Mouse (Mus musculus): ENCODE measurements around the gene Gucy1b2. TPM values are rescaled to one million over a fixed set of nuclear protein-coding genes. Genes with fewer than 3 reads are reported as not detected.

The Gucy1b2 gene
- total and polyA plus RNA-seq, 2 experiments from 2014 or later: 0.04 TPM; not detected in 1

DNA sequence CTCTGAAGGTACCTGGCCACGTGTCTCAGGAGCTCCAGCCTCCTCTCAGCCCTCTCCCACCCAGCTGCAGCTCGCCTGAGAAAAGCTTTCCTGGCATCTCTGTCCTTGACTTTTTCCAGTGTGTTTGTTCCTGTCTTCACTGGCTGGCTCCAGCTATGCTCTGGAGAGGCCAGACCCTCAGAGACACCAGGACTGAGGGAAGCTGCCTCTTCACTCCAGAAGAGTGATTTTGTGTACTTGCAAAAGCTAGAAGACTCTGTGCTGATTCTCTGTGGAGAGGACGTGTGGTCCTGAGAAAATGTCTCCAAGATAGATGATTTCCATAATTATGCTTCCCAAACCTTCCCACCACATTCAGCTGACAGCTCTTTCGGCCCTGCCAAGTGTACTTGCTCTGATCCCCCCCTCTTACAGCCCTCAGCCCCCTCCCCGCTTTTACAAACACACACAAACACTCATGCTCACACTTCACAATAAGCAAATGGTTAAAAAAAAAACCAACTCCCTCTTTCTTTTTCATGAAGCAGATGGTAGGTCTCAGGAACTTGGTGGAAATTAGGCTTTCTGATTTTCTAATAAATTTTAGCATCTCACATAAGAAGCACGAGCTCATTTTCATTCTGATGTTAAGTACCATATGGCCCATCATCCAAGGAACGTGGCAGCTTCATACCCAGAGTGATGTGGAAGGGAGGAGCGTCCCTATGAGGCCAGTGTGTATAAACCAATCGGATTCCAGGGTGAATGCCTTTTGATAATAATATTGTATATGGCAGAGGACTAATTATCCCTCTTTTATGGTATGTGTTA, 1.1 kb downstream of the Gucy1b2 start:
- H3K4me2 ChIP-seq (ENCODE audit: low read depth, low read length): no peak overlapping the region
- 60% methylated on average over 9 of the region's 9 CpGs for WGBS
- H3K9me3 ChIP-seq (replicated peaks; ENCODE audit: control insufficient read depth, low read length): no peaks in the 10 kb centered on the region
- DNase-seq (ENCODE audit: low spot score): no peak
- no peak overlapping the region for H3K27ac ChIP-seq (ENCODE audit: low read depth)
- TF ChIP-seq EP300 (IDR thresholded peaks at IDR 0.05; ENCODE audit: low read depth) (no peak), CTCF (IDR thresholded peaks at IDR 0.05; ENCODE audit: low read depth) (no peak)
- no peak overlapping the region for H3K4me3 ChIP-seq (ENCODE audit: low read depth, low read length)
- H3K9ac ChIP-seq (replicated peaks; ENCODE audit: low read depth, low read length): no peak overlapping the region
- H3K4me1 ChIP-seq (ENCODE audit: control insufficient read depth, insufficient read depth): 0 out of 2 replicates have a peak, but pooled peaks cover 4% of the 10 kb centered on the region
- H3K27me3 ChIP-seq (ENCODE audit: control insufficient read depth, insufficient read depth, low read length): no peaks in the 10 kb centered on the region
- ATAC-seq (ENCODE audit: insufficient read depth, low read depth): no peak
- H3K36me3 ChIP-seq (replicated peaks; ENCODE audit: control insufficient read depth, insufficient read depth, low read length): no peaks in the 10 kb centered on the region

DNA sequence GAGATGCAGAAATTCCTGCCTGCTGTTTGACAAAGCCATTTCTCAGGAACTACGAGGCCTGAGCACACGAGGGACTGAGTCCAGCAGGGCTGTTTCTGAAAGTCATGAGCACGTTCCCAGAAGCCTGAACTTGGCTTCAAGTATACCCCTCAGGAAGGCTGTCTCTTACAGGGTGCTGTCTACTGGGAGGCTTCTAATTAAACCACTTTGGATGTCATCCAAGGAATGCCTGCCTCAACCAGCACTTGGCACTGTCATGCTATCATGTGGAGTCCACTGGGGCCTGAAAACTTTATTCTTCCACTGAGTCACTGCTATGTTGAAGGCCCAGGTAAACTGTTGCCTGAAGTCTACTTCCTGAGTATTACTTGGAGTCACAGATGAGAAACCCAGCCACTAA, 2.0 kb downstream of the Gucy1b2 start:
- DNase-seq (ENCODE audit: low spot score) (no peak), ATAC-seq (ENCODE audit: insufficient read depth, low read depth) (no peak)
- no peak overlapping the region for H3K4me2 ChIP-seq (ENCODE audit: low read depth, low read length)
- WGBS: 26% methylated on average over 3 of the region's 3 CpGs
- H3K9ac ChIP-seq (replicated peaks; ENCODE audit: low read depth, low read length): no peak overlapping the region
- no peaks in the 10 kb centered on the region for H3K27me3 ChIP-seq (ENCODE audit: control insufficient read depth, insufficient read depth, low read length)
- no peaks in the 10 kb centered on the region for H3K9me3 ChIP-seq (replicated peaks; ENCODE audit: control insufficient read depth, low read length)
- TF ChIP-seq CTCF (IDR thresholded peaks at IDR 0.05; ENCODE audit: low read depth) (no peak), EP300 (IDR thresholded peaks at IDR 0.05; ENCODE audit: low read depth) (no peak)
- peak overlapping the region; percentile 15; the same call in 1 of the 2 replicates for H3K27ac ChIP-seq (ENCODE audit: low read depth)
- 0 out of 2 replicates have a peak, but pooled peaks cover 4% of the 10 kb centered on the region for H3K4me1 ChIP-seq (ENCODE audit: control insufficient read depth, insufficient read depth)
- H3K4me3 ChIP-seq (ENCODE audit: low read depth, low read length): no peak overlapping the region
- no peaks in the 10 kb centered on the region for H3K36me3 ChIP-seq (replicated peaks; ENCODE audit: control insufficient read depth, insufficient read depth, low read length)

DNA sequence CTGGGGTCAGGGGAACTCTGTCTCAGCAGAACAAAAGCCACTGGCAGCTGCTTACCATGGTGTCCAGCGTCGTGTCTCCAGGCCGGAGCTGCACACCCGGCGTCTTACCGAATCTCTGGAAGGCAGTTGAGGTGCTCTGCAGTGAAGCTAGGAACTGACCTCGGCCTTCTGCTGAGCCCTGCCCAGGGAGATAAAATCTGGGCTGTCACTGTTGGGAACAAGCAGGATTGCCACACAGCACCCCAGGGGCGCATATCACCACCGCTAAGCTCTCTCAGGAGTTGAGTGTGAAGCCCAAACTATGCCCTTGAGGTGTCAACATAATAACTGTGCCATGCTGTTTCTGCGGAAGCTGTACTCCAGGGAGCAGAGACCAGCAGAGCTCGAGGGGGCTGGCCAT, 2.8 kb downstream of the Gucy1b2 start:
- no peaks in the 10 kb centered on the region for H3K27me3 ChIP-seq (ENCODE audit: control insufficient read depth, insufficient read depth, low read length)
- H3K4me2 ChIP-seq (ENCODE audit: low read depth, low read length): no peak overlapping the region
- DNase-seq (ENCODE audit: low spot score) (no peak), ATAC-seq (ENCODE audit: insufficient read depth, low read depth) (no peak)
- no peaks in the 10 kb centered on the region for H3K9me3 ChIP-seq (replicated peaks; ENCODE audit: control insufficient read depth, low read length)
- no peak overlapping the region for H3K4me3 ChIP-seq (ENCODE audit: low read depth, low read length)
- TF ChIP-seq CTCF (IDR thresholded peaks at IDR 0.05; ENCODE audit: low read depth) (no peak), EP300 (IDR thresholded peaks at IDR 0.05; ENCODE audit: low read depth) (no peak)
- H3K36me3 ChIP-seq (replicated peaks; ENCODE audit: control insufficient read depth, insufficient read depth, low read length): no peaks in the 10 kb centered on the region
- no peak overlapping the region for H3K9ac ChIP-seq (replicated peaks; ENCODE audit: low read depth, low read length)
- 70% methylated on average over 11 of the region's 11 CpGs for WGBS
- H3K4me1 ChIP-seq (ENCODE audit: control insufficient read depth, insufficient read depth): 0 out of 2 replicates have a peak, but pooled peaks cover 4% of the 10 kb centered on the region
- no peak overlapping the region for H3K27ac ChIP-seq (ENCODE audit: low read depth)

DNA sequence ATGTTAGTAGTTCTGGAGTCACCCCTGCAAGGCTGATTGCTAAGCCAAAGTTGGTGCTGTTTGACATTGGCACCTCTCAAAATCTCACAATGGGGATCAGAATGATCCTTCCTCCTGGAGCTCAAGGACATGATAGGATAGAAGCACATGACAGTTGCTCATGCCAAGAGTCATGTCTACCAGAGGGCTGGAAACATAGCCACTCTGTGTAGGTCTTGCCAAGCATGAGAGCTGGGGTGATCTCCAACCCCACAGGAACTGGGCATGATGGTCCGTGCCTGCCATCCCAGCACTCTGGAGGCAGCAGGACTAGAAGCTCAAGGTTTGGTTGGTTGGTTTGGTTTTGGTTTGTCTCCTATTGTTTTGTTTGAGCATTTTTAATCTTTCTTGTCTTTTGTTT, 5.4 kb downstream of the Gucy1b2 start:
- H3K4me1 ChIP-seq (ENCODE audit: control insufficient read depth, insufficient read depth): 0 out of 2 replicates have a peak, but pooled peaks cover 4% of the 10 kb centered on the region
- H3K36me3 ChIP-seq (replicated peaks; ENCODE audit: control insufficient read depth, insufficient read depth, low read length): no peaks in the 10 kb centered on the region
- H3K9me3 ChIP-seq (replicated peaks; ENCODE audit: control insufficient read depth, low read length): no peaks in the 10 kb centered on the region
- TF ChIP-seq CTCF (IDR thresholded peaks at IDR 0.05; ENCODE audit: low read depth): no peak
- TF ChIP-seq EP300 (IDR thresholded peaks at IDR 0.05; ENCODE audit: low read depth): no peak
- no peak for ATAC-seq (ENCODE audit: insufficient read depth, low read depth)
- H3K4me2 ChIP-seq (ENCODE audit: low read depth, low read length): no peak overlapping the region
- no peak overlapping the region for H3K27ac ChIP-seq (ENCODE audit: low read depth)
- no peak overlapping the region for H3K9ac ChIP-seq (replicated peaks; ENCODE audit: low read depth, low read length)
- no peak for DNase-seq (ENCODE audit: low spot score)
- WGBS: 81% methylated on average over 1 of the region's 1 CpGs
- H3K27me3 ChIP-seq (ENCODE audit: control insufficient read depth, insufficient read depth, low read length): no peaks in the 10 kb centered on the region
- H3K4me3 ChIP-seq (ENCODE audit: low read depth, low read length): no peak overlapping the region

DNA sequence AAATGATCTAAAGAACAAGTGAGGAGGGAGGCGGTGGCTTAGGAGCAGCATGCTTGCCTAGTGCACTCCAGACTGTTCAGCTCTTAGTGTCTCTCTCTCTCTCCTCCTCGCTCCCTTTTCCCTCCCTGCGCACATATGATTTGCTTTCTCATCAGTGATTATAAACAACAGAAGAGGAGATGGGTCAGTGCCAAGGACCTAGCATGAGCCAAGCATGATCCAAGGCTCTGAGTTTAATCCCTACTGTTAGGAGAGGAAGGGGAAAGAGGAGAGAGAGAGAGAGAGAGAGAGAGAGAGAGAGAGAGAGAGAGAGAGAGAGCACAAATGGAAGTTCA, 8.9 kb downstream of the Gucy1b2 start:
- Histone ChIP-seq H3K36me3 (replicated peaks; ENCODE audit: control insufficient read depth, insufficient read depth, low read length) (no peaks in the 10 kb centered on the region), H3K4me2 (ENCODE audit: low read depth, low read length) (no peak overlapping the region), H3K4me3 (ENCODE audit: low read depth, low read length) (no peak overlapping the region), H3K9ac (replicated peaks; ENCODE audit: low read depth, low read length) (no peak overlapping the region), H3K27me3 (ENCODE audit: control insufficient read depth, insufficient read depth, low read length) (no peaks in the 10 kb centered on the region), H3K9me3 (replicated peaks; ENCODE audit: control insufficient read depth, low read length) (no peaks in the 10 kb centered on the region), H3K4me1 (ENCODE audit: control insufficient read depth, insufficient read depth) (no peaks in the 10 kb centered on the region), H3K27ac (ENCODE audit: low read depth) (no peak overlapping the region)
- ATAC-seq (ENCODE audit: insufficient read depth, low read depth): no peak
- 80% methylated on average over 3 of the region's 3 CpGs for WGBS
- DNase-seq (ENCODE audit: low spot score): no peak
- TF ChIP-seq EP300 (IDR thresholded peaks at IDR 0.05; ENCODE audit: low read depth): no peak
- no peak for TF ChIP-seq CTCF (IDR thresholded peaks at IDR 0.05; ENCODE audit: low read depth)

Data from heart, postnatal 0 days (tissue).